Mouse (Mus musculus) thymus, adult 2 months (tissue): Measurements from ENCODE around the gene 4930415O20Rik.

Source experiments
- CTCF ChIP-seq: fragments of 200-500 bp; IDR thresholded peaks from 2 replicates; pipeline ENCODE4 v1.5.1; 2012; ENCODE audit warnings: mild to moderate bottlenecking, control low read depth, low read length, moderate library complexity, borderline replicate concordance; ENCODE audit not compliant: control insufficient read depth, poor library complexity, insufficient read depth; ENCODE audit errors: extremely low read depth
- POLR2A ChIP-seq: fragments of 200-500 bp; IDR thresholded peaks from 2 replicates; pipeline ENCODE4 v1.6.1; 2012; ENCODE audit warnings: mild to moderate bottlenecking, low read length, control low read depth, moderate library complexity; ENCODE audit not compliant: control insufficient read depth, poor library complexity, insufficient read depth; ENCODE audit errors: extremely low read depth

GRCm38 (mm10) chr15:98579795-98580464 is 9.1 kb downstream of the 4930415O20Rik start:
- TF ChIP-seq CTCF: peak; percentile 76; the same call in 1 of the 2 replicates
- TF ChIP-seq POLR2A: no peak
